Mouse (Mus musculus) Patski (cell line): Measurements from ENCODE around the gene Agxt2. TPM values are rescaled to one million over a fixed set of nuclear protein-coding genes. Genes with fewer than 3 reads are reported as not detected.

Experiments used
- ATAC-seq: fragments of 100-300 bp; one replicate; pipeline ENCODE4 v1.8.0; 2021
- CTCF ChIA-PET: fragments of 350-600 bp; sonication (Branson Sonifier 250); formaldehyde crosslinking; loops from one replicate; lab custom pipeline; 2022; ENCODE audit warnings: inconsistent platforms; lab: Charles Lee
- POLR2A ChIA-PET: fragments of 350-600 bp; sonication (Branson Sonifier 250); formaldehyde crosslinking; loops from one replicate; lab custom pipeline; 2022; ENCODE audit warnings: antibody characterized with exemption, inconsistent platforms; lab: Charles Lee
- DNase-seq: peaks from one replicate; pipeline ENCODE4 v3.0.0-alpha.2; 2011; ENCODE audit warnings: low read depth, low spot score
- H3K27me3 ChIP-seq: fragments of 371-371 bp; one replicate; pipeline ENCODE4 v1.5.1; 2021
- CTCF ChIP-seq: fragments of 100-300 bp; IDR thresholded peaks from one replicate; pipeline ENCODE4 v1.5.1; 2021
- in situ Hi-C: fragments of 300-500 bp; cut with MboI; formaldehyde crosslinking; loops from 3 replicates; pipeline ENCODE4 v1.11.1; 2018; ENCODE audit warnings: low pct_unique_long_range_greater_than_20kb, mixed read lengths
- polyA plus RNA-seq: library from polyadenylated mRNA; unstranded; gene quantifications from one replicate; pipeline ENCODE4 v1.2.3, GENCODE M21; 2021

Gene Agxt2
- polyA plus RNA-seq, 1 experiment from 2014 or later, result not detected

- ATAC-seq, result no peak
- in situ Hi-C loops, result no loop called here
- no peak for TF ChIP-seq CTCF
- no peak for DNase-seq
- H3K27me3 ChIP-seq, result peaks cover 26% of the 10 kb centered on the region
- CTCF ChIA-PET, result no interaction called here
- POLR2A ChIA-PET, result no interaction called here
These were observed 20.1 kb downstream of the Agxt2 start for GRCm38 (mm10) chr15:10378338-10378959.

DNA sequence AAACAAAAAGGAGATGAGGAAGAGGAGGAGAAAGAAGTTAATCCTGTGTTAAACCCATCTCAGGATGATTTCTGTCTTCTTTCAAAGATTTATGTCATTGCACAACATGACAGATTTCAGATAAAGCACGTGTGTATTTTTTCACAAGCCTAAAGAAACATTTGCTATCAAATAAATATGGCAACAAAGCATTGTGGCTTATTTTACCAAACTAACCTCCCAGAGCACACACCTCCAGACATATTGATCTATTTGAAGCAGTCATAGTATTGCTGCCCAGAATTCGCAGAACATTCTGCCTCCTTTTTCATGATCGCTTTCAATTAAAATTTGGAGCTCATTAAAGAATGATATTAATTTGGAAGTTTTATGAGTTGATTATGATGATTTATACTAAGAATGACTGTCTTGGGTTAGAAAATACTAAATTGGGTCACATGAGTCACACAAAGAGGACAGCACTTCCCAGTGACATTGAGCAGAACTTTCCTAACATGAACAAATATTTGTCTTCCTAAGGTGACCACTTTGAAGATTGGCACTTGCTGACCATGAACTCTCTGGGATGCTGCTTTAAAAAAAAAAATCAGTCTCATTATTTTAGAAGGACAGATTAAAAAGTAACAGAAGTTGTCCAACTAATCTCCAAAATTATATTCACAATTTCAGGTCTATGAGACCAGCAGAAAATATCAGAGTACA, 21.6 kb downstream of the Agxt2 start:
- in situ Hi-C loops, result no loop called here
- CTCF ChIA-PET, result no interaction called here
- H3K27me3 ChIP-seq, result peaks cover 30% of the 10 kb centered on the region
- POLR2A ChIA-PET, result no interaction called here
- no peak for ATAC-seq
- DNase-seq, result no peak
- TF ChIP-seq CTCF, result no peak

GRCm38 (mm10) chr15:10387263-10387662, 28.9 kb downstream of the Agxt2 start:
- ChIA-PET POLR2A (no interaction called here), CTCF (no interaction called here)
- TF ChIP-seq CTCF, result no peak
- DNase-seq (no peak), ATAC-seq (no peak)
- in situ Hi-C loops, result no loop called here
- H3K27me3 ChIP-seq, result peaks cover 15% of the 10 kb centered on the region

DNA sequence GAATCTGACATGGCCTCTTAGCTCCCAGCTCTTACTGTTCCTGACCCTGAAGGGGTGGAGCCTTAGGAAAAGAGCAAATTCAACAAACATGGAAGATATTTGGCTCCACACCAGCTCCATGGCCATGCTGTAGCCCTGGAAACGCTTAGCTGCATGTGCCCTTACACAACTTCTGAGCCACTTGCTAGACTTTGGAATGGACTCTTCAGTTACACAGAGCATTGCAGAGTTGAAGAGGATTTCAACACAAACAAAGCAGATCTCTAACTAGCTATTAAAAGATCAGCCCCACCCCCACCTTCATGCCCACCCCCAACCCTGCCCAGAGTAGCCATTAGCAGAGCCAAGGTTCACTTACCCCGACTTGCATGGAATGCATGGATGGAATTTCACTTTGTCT, 41.5 kb downstream of the Agxt2 start:
- CTCF ChIA-PET, result interaction anchor here (1.2 kb wide), 1 partner anchor 49 kb away, joined by 3 read pairs; no protein-coding TSS in a partner anchor
- TF ChIP-seq CTCF, result no peak
- no peak for DNase-seq
- peak; percentile 79 for ATAC-seq
- POLR2A ChIA-PET, result no interaction called here
- peaks cover 5% of the 10 kb centered on the region for H3K27me3 ChIP-seq
- in situ Hi-C loops, result no loop called here

- POLR2A ChIA-PET, result no interaction called here
- CTCF ChIA-PET, result no interaction called here
- in situ Hi-C loops, result no loop called here
- DNase-seq, result peak; percentile 15
- ATAC-seq, result peak; percentile 82
- peak; percentile 63 for TF ChIP-seq CTCF
- peaks cover 1% of the 10 kb centered on the region for H3K27me3 ChIP-seq
These were observed 42.1 kb downstream of the Agxt2 start for GRCm38 (mm10) chr15:10400415-10400814.

DNA sequence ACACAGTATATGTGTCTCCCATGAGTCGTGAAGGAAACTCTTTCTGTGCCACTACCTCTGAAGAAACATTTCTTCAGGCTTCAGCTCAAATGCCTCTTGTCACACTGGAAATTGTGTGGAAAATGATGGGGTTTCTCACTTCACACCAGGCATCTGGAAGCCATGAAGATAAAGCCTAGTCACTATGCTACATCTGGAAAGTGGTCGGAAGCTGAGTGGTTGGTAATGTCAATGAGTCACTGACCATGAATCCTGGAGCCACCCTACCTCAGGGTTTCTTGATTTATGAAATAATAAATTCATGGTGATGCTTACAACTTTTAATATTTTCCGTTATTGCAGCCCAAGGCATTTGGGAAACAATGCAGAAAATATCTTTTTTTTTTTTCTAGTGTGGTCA, 51.5 kb downstream of the Agxt2 start:
- CTCF ChIA-PET, result no interaction called here
- POLR2A ChIA-PET, result no interaction called here

DNA sequence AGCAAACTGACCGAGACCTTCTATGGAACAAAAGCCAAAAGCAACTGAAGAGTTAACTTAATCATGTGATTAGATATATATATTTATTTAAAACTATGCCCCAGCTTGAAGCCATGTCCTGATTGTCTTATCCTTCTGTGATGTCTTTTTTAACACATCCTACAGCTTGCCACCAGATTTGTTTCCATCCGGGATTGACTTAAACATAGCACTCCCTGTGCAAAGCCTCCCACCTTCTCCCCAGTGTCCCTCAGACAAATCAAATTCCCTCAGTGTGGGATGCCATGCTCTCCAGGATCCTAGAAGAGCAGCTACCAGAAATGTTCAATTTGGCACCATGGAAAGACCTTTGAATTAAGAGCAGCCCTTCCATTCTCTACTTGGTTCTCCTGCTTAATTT, 52.5 kb downstream of the Agxt2 start:
- TF ChIP-seq CTCF, result no peak
- ATAC-seq (no peak), DNase-seq (no peak)
- no peaks in the 10 kb centered on the region for H3K27me3 ChIP-seq
- POLR2A ChIA-PET, result no interaction called here
- CTCF ChIA-PET, result no interaction called here
- in situ Hi-C loops, result no loop called here

More for the DNA sequence above, 51.5 kb downstream of the Agxt2 start:
- H3K27me3 ChIP-seq, result no peaks in the 10 kb centered on the region
- DNase-seq (no peak), ATAC-seq (no peak)
- TF ChIP-seq CTCF, result no peak
- in situ Hi-C loops, result no loop called here

- ChIA-PET CTCF (interaction anchor here (1.1 kb wide), 1 partner anchor 43 kb away, joined by 3 read pairs; no protein-coding TSS in a partner anchor), POLR2A (interaction anchor here (0.7 kb wide), 1 partner anchor 14 kb away, joined by 4 read pairs; no protein-coding TSS in a partner anchor)
- ATAC-seq, result no peak
- in situ Hi-C loops, result no loop called here
- no peak for DNase-seq
- no peak for TF ChIP-seq CTCF
- H3K27me3 ChIP-seq, result peaks cover 3% of the 10 kb centered on the region
These were observed 55.3 kb downstream of the Agxt2 start for GRCm38 (mm10) chr15:10413656-10414055.

- H3K27me3 ChIP-seq, result peaks cover 3% of the 10 kb centered on the region
- ATAC-seq, result no peak
- ChIA-PET POLR2A (interaction anchor here (0.7 kb wide), 1 partner anchor 391 kb away, joined by 3 read pairs; no protein-coding TSS in a partner anchor), CTCF (no interaction called here)
- no peak for DNase-seq
- no peak for TF ChIP-seq CTCF
- in situ Hi-C loops, result no loop called here
These were observed 62.9 kb downstream of the Agxt2 start for GRCm38 (mm10) chr15:10421138-10421784.

DNA sequence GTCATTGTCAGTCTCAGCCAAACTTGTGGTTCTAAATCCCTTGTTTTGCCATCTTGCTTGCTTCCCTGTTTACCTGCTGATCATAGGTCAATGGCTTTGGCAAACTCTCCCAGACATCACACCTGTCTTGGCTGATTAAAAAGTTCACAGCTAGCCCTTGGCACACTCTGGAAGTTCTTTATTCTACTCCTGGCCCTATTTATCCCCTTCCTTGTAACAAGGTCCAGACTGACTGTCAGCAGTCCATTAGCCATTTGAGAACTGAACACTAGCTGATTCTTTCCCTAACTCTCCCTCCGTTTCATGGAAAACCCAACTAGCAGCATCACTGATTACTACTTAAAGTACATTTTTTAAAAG, 63.4 kb downstream of the Agxt2 start:
- in situ Hi-C loops, result no loop called here
- CTCF ChIA-PET, result no interaction called here
- H3K27me3 ChIP-seq, result no peaks in the 10 kb centered on the region
- ATAC-seq, result no peak
- TF ChIP-seq CTCF, result no peak
- no peak for DNase-seq
- POLR2A ChIA-PET, result no interaction called here

- no peaks in the 10 kb centered on the region for H3K27me3 ChIP-seq
- in situ Hi-C loops, result loop anchor here (25.0 kb wide), 1 partner anchor 1239 kb away; no protein-coding TSS in a partner anchor
- TF ChIP-seq CTCF, result no peak
- ChIA-PET POLR2A (no interaction called here), CTCF (no interaction called here)
- no peak for DNase-seq
- ATAC-seq, result no peak
These were observed 67.8 kb downstream of the Agxt2 start for GRCm38 (mm10) chr15:10426124-10426523.
